Mouse (Mus musculus) layer of hippocampus, adult 11-12 months (tissue): ENCODE measurements around the gene Zfp3.
A peak's percentile ranks its signal among the peaks of the same experiment; 100 is the strongest.

Experiments used
- DNase-seq: peaks from one replicate; pipeline ENCODE4 v3.0.0; 2022; ENCODE audit warnings: low spot score

Zfp3 gene

GRCm38 (mm10) chr11:70807630-70808029 lies 43.6 kb downstream of the Zfp3 start:
- DNase-seq: no peak

- no peak for DNase-seq
Measured at GRCm38 (mm10) chr11:70808101-70808500, 44.1 kb downstream of the Zfp3 start.

- no peak for DNase-seq
Measured at GRCm38 (mm10) chr11:70809011-70809410, 45.0 kb downstream of the Zfp3 start.

DNA sequence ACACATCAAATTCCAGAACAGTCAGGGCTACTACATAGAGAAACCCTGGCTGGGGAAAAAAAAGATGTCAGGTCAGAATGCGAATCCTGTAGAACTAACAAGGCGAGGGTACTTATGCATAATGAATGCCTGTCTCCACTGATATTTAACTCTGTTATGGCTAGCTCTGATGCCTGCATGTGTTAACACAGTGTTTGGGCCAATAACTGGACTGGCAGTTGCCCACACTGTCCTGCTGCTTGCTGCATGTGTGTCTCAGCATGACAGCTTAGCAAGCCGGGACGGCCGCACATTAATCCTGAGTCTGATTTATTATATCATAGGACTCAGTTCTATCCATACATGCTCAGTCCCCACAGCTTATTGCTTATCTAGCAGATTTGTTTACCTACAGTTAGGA lies 47.0 kb downstream of the Zfp3 start:
- DNase-seq: no peak

DNA sequence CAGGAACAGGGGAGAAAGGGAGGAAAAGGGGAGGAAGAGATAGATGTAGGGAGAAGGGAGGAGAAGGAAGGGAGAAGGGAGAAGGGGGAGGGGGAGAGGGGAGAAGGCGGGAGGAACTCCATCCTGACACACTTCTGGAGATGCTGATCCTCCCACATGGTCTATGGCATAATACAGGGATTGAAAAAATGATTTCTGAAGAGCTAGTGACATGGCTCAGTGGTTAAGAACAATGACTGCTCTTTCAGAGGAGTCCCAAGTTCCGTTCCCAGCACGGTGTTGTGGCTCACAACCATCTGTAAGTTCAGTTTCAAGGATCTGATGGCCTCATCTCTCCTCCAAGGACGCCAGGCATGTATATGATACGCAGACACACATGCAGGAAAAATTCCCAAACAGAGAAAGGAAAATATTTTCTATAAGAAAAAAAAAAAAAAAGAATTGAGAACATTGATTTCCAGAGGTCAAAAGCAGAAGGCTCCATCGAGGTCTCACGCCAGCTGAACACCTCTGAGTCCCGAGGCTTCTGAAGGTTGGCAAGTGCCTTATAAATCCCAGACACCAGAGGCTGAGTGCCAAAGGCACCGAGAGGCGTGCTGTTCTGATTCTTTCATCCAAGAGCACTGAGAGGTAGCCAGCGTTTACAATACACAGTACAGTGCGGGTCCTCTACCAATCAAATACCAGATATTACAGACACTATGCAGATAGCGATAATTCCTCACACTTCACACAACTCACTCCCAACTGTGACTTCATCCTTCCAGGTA lies 47.6 kb downstream of the Zfp3 start:
- no peak for DNase-seq

GRCm38 (mm10) chr11:70812365-70812764 lies 48.4 kb downstream of the Zfp3 start, which contains the start of gene Scimp:
TSS of gene Scimp (minus strand) at chr11:70812586.
- no peak for DNase-seq

- DNase-seq: no peak
Measured at GRCm38 (mm10) chr11:70815071-70815470, 51.1 kb downstream of the Zfp3 start.

DNA sequence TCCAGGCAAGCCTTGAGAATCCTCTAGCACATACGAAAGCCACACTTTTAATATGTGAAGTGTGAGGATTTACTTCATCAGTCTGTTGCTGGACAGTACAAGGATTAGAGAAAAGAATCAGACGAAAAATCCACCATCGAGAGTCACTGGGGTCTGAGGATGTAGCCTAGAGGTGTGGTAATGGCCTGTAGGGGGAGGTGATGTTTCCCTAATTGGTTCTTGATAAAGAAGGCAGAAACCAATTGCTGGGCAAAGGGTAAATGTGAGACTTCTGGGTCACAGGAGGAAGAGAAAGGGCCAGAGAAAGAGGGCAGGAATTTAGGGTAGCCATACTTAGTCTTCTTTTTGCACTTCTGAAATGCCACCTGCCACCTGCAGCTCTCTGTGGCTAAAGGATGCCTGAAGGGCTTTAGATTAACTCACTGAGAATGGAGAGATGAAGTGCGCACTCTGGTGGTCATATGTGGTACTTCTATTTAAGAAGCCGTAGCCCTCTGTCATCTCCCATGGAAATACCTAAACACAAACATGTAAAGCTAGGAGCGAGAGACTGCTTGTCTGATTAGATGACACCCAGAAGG lies 51.6 kb downstream of the Zfp3 start:
- peak; percentile 74 for DNase-seq

DNA sequence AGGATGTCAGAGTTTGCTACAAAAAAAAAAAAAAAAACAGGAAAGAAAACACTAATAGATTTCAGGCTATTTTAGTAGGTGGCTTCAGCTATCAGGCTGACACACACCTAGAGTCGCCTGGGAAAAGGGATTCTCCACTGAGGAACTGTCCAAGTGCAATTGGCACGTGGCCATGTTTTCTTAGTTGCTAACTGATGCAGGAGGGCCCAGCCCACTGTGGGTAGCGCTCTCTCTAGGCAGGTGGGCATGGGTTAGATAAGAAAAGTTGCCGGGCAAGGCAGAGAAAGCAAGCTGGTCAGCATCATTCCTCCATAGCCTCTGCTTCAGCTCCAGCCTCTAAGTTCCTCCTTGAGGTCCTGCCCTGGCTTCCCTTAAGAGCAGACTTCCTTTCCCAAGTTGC lies 52.8 kb downstream of the Zfp3 start:
- DNase-seq: no peak

DNA sequence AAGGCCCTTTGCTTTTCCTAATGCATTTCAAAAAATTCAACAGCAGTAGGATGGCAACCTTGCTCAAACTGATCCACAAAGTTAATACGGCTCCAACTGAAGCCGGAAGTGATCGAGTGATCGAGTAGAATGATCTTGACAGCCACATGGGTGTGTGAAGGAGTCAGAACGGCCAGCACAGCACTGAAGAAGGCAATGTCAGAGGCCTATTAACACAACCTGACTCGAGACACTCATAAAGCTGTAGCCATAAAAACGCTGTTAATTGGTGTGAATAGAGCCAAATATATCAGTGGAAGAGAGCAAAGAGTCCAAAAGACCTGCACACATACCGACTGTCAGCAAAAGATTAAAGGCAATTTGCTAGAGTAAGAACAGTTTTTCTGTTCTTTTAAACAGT lies 56.1 kb downstream of the Zfp3 start:
- DNase-seq: no peak

DNA sequence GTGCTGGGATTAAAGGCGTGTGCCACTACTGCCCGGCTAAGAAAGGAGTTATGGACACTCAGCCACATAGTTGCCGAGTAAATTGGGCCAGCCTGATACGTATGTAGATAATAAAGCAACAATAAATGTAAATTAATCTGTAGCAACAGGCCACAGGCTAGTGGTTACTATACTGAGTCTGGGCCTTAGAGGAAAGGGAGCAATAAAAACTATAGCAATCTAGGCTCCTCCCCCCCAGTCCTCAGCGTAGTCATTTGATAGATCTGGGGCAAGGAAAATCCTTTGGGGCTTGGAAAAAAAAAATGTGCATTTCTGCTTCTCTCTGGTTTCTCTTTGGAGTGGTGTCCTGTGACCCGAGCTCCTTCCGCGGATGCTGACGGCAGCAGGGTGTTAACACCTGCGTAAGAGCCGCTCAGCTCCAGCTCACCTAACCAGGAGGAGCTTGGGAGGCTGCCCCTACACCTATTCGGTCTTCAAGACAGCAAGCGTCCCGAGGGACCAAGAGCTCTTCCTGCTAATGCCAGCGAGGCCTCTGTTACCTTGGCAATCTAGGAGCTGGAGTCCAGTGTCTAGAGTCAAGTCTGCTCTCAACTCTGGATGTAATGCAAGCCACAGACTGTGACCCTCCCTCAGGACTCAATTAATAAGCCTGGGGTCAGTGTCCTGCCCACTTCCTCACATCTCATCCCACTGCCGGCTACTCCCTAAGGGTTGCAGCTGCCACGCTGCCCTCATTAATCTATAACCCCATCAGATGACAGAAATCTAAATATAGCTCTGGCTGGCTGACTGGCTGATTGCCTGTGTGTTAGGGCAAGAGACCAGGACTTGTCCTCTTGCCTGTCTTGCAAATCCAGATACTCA lies 58.0 kb downstream of the Zfp3 start:
- no peak for DNase-seq
